Mouse (Mus musculus): ENCODE data around the gene Slc16a1. TPM values are rescaled to one million over a fixed set of nuclear protein-coding genes. Genes with fewer than 3 reads are reported as not detected.

The Slc16a1 gene
- total RNA-seq (2021) = 10 to 100 TPM; 24.9 to 30.6 TPM
- long read RNA-seq, experiment 1, full-length matches to known transcripts = 30 of 38 reads
- long read RNA-seq, experiment 1, partial matches to known transcripts = 6 of 38 reads
- long read RNA-seq, experiment 1, other reads (novel, unspliced or antisense) = 2 of 38 reads
- long read RNA-seq, experiment 2, full-length matches to known transcripts = 27 of 34 reads
- long read RNA-seq, experiment 2, partial matches to known transcripts = 4 of 34 reads
- long read RNA-seq, experiment 2, other reads (novel, unspliced or antisense) = 3 of 34 reads

- DNase-seq = peak; percentile 94
Measured at GRCm38 (mm10) chr3:104638403-104638779, at the start of gene Slc16a1. TSS of gene Slc16a1 (plus strand) at chr3:104638668.

GRCm38 (mm10) chr3:104596451-104597134 lies 41.9 kb upstream of the Slc16a1 start:
- DNase-seq = peak; percentile 8

- DNase-seq = peak; percentile 70
Measured at GRCm38 (mm10) chr3:104597135-104597764, 41.2 kb upstream of the Slc16a1 start.

GRCm38 (mm10) chr3:104599296-104600150 lies 38.9 kb upstream of the Slc16a1 start:
- peak; percentile 11 for DNase-seq

GRCm38 (mm10) chr3:104600691-104601090 lies 37.8 kb upstream of the Slc16a1 start:
- DNase-seq = no peak

GRCm38 (mm10) chr3:104601680-104602079 lies 36.8 kb upstream of the Slc16a1 start:
- DNase-seq = no peak

- no peak for DNase-seq
Measured at GRCm38 (mm10) chr3:104609690-104610380, 28.6 kb upstream of the Slc16a1 start.

GRCm38 (mm10) chr3:104610453-104611230 lies 27.8 kb upstream of the Slc16a1 start:
- DNase-seq = no peak

GRCm38 (mm10) chr3:104611951-104612350 lies 26.5 kb upstream of the Slc16a1 start:
- no peak for DNase-seq

- no peak for DNase-seq
Measured at GRCm38 (mm10) chr3:104613102-104613501, 25.4 kb upstream of the Slc16a1 start.

- DNase-seq = no peak
Measured at GRCm38 (mm10) chr3:104614081-104614480, 24.4 kb upstream of the Slc16a1 start.

- DNase-seq = no peak
Measured at GRCm38 (mm10) chr3:104615216-104615615, 23.3 kb upstream of the Slc16a1 start.

GRCm38 (mm10) chr3:104616155-104616554 lies 22.3 kb upstream of the Slc16a1 start:
- no peak for DNase-seq

GRCm38 (mm10) chr3:104621841-104622240 lies 16.6 kb upstream of the Slc16a1 start:
- no peak for DNase-seq

- DNase-seq = no peak
Measured at GRCm38 (mm10) chr3:104629810-104630209, 8.7 kb upstream of the Slc16a1 start.

GRCm38 (mm10) chr3:104630941-104631340 lies 7.5 kb upstream of the Slc16a1 start:
- DNase-seq = no peak

- DNase-seq = no peak
Measured at GRCm38 (mm10) chr3:104632560-104633162, 5.8 kb upstream of the Slc16a1 start.

- no peak for DNase-seq
Measured at GRCm38 (mm10) chr3:104636491-104636890, 2.0 kb upstream of the Slc16a1 start.

- DNase-seq = peak; percentile 14
Measured at GRCm38 (mm10) chr3:104637427-104638402, 753 bp upstream of the Slc16a1 start.

Data from gastrocnemius, postnatal 10 days (tissue).